Mouse (Mus musculus) megakaryocyte, adult 5-6 weeks (primary cell): Measurements from ENCODE around the gene Rassf8. TPM values are rescaled to one million over a fixed set of nuclear protein-coding genes. Genes with fewer than 3 reads are reported as not detected.
A peak's percentile ranks its signal among the peaks of the same experiment; 100 is the strongest.

Experiments used
- ATAC-seq: 2 replicates; pipeline ENCODE4 v1.8.0; 2016; ENCODE audit warnings: mild to moderate bottlenecking, inconsistent platforms; ENCODE audit not compliant: poor library complexity, severe bottlenecking
- total RNA-seq, 2 experiments: library from RNA; stranded (forward) in 1 of 2; stranded (reverse) in 1 of 2; fragments of 153-499, 151-499 nt in 1 of 2; fragments of 221-1000, 200-1000 nt in 1 of 2; gene quantifications; 2 replicates each; pipeline versions ENCODE4 v1.2.3 to v1.2.4; 2015 to 2017

Rassf8 gene
- total RNA-seq (2015) (13.3 and 16.1 TPM in 2 replicates), total RNA-seq (2017) (20.7 and 26.0 TPM in 2 replicates)

DNA sequence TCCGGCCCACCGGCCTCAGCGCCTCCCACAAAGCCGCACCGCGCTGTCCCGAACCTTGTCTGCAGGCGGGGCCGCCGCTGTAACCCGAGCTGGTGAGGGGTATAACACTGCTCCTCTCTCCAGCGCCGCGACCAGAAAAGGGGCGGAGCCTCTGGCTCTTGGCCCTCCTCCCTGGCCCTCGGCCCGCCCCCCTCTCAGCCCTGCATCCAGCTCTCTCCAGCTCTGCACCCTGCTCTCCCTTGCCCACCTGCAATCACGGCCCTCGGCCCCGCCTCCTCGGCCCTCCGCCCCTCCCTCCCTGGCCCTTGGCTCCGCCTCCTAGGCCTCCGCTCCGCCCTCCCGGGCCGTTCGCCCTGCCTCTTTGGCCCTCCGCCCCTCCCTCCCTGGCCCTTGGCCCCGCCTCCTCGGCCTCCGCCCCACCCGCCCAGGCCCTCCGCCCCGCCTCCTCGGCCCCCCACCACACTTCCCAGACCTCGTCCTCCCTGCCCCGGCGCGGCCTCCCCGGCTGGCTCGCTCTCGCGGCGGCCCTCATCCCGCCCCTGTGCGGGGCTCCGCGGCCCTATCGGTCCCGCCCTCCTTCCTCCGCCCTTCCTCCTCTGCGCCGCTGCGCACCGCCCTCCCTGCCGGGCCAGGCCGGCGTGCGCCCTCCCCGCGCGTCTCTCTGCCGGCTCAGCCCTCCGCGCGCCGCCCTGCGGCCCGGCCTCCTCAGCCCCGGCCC is at the start of gene Rassf8:
TSS of gene Rassf8 (plus strand) at position 617 of the 718 bp plus-strand sequence.
- peak; percentile 81 for ATAC-seq

DNA sequence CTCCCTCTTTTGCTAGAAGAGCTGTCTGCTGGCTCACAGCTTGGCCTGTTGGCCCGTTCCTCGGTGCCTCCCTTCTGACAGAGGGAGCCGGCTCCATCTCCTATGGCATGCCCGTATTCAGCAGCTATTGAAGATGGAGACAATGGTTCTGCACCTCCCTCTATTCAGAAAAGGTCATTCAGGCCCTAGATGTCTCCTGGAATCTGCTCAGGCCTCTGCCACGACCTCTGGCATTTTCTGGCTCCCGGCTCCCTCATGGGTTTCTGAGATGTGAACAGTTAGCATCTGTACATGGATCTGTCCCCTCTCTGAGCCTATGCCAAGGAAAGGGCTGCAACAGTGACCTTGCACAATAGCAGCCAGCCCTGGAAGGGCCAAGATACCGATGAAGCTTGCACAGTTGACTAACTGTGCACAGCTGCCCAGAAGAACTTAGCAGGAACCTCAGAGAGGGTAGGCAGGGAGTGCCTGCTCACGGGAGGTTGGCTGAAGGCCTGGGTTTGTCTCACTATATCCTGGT is 45.5 kb upstream of the Rassf8 start:
- ATAC-seq, result no peak

DNA sequence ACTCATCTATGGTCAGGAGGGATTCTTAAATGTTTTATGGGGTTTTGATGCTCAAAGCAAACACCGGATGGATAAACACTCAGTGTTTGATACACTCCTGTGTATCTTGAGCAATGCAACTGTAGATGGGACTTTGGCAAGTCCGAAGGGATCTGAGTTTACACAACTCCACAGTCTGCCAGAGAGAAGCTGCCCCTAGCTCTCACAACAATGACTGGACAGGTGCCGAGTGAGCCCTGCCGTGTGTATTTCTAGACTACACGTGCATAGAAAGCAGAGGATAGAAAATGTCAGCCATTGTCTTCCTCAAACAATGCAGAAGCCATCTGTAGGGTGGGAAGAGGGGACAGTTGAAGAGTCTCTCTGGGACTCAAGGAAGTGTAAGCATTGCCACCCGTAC is 42.9 kb upstream of the Rassf8 start:
- no peak for ATAC-seq

DNA sequence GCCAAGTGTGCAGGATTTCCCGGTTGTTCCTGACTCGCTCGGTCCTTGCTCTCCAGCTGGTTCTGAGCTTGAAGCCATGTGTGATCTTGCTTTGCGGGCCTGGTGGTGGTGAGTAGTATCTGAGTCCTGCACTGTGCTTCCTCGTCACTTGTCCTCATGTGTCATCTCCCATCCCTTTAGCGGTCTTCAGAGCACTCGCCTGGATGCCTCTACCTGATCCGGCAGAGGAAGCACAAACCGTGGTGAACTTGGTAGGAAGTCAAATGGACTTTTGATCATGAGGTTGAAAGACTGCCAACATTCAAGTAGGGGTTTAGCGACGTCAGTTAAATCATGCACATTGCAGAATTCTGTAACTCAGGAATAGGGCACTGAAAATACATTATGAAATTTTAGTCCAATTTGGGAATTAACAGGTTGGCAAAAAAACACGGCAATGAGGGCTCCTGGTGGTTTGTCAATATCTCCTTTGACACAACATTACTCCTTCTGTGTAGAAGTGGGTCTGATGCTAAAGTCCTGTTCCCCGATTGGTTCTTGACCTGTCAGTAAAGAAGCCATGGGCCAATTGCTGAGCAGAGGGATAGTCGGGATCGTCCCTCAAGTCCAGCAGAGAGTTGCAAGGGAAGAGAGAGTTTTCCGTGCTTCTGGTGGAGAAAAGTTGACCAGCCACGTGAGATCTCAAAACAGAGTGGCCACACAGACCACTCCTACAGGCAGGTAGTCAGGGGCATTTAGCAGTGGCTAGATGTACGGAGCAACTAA is 36.4 kb upstream of the Rassf8 start:
- no peak for ATAC-seq

DNA sequence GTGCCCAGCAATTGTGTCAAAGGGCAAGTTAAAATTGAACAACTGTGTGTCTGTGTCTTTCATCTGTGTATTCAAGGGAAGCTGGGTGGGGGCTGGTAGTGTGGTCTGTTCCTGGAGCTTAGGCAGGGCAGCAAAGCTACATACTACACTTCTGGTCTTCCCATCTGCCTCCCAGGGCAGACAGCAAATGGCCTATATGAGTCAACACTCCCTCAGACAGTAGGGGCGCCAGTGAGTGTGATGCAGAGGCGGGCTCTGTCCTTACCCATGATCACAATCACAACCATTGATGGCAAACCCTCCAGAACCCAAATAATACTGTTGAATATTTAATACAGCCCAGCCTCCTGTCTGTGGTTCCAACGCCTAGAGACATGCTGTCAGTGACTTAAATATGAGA is 35.8 kb upstream of the Rassf8 start:
- no peak for ATAC-seq

DNA sequence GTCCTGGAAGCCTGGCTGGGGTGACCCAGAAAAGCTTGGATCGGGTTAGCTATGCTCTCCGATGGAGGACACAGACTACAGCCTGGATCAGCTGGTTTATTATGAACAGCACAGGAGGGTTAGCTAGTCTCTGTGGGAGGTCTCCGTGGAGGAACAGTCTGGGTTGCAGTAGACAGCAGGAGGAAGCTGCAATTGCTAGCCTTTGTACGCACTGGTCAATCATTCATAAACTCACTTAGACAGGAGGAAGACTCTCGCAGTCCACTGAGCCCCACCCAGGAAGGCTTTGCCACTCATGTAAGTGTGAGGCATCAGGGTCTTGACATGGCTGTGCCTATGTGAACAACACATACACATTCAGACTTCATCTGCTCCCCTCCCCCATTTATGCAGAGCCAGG is 35.2 kb upstream of the Rassf8 start:
- no peak for ATAC-seq

DNA sequence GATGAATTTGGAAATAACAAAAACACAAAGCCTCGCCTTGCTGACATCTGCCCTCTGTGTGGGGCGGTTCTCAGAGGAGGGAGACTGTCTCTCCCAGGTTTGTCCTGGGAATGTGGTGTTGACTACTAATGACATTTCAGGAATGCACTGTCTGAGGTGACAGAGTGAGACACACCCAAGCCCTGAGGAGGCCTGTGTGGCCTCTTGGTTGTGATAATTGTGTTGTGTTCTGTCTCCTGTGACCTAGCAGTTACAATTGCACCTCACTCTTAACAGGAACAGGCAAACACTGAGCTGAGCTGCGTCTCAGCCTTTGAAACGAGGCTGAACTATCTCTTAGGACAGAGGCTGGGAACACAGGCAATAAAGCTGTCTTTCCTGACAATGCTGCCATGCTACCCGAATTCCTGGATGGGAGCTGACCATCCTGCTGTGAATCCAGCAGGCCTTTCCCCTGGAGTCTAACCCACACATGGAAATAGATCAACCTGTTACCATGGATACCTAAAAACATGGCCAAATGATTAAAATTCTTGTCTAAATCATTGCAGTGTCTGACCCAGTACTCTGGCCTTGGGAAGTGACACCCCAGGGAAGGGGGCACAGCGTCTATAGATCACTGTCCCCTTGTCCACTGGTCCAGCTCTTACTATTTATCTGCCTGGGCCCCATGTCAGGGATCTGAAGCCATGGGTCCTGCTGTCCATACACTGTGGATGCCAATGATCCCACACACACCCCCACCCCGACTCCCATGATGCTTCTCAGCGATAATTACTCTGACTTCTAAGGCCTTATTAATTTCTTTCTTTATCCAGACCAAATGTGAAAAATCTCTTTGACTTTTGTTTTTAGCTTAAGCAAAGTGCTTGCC is 33.1 kb upstream of the Rassf8 start:
- ATAC-seq, result no peak

DNA sequence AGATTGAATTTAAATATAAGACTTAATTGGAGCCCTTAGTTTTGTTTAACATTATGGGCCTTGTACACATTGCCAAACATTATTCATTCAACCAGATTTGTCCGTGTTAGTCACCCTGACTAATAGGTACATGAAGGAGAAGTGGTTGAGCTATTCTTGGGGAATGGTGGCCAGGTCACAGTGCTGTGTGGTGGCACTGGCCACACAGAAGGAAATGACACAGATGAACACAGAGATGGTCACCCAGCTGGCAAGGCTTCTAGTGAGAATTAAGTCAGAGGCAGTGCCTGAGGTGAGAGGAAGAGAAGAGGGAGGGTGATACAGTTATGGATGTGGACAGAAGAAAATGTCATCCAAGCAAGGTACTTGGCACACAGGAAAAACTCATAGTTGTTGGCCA is 32.4 kb upstream of the Rassf8 start:
- ATAC-seq, result no peak

DNA sequence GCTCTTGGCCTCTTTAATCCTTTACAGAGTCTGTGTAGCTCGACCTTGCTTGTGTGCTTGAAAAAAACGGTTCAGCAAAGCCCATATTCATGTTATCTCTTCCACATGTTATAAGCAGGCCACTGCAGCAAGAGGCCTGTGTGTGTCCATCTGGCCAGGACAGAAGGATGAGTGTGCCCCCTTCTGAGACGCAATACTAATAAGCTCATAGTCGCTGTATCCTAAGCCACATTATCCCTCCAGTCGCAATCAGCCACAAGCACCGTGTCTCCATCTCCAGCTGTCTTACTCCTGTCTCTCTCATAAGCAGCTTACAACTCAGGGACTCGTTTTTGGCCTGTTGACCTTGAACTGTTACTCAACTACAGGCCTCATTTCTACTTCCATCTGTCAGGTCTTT is 24.0 kb upstream of the Rassf8 start:
- ATAC-seq, result no peak

DNA sequence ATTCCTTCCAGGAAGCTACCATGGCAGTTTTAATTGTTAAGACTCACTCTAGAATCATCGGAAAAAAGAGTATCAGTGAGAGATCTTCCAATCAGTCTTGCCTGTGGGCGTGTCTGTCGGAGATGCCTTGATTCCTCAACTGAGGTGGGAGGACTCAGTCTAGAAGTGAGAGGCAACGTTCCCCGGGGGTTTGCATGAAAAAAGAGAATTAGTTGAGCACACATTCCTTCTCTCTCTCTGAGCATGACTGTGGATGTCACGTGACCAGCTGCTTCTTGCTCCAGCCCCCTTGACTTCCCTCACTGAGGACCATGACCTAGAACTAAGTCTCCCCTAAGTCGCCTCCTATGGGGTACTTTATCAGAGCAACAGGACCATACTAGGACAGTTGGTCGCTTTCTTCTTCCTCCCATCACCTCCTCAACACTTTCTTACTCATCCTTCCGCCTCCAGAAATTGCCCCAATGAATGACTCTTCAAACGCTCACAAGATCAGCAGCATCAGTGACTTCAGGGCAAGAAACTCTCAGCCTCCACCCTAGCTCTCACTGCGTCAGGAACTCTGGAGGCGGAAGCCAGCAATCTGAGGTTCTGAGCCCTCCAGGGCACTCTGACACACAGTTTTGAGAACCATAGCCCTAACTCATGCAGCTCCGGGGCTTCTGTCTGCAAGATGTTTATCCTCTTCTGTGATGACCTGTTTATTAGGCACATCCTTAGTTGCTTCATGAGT is 23.3 kb upstream of the Rassf8 start:
- no peak for ATAC-seq

DNA sequence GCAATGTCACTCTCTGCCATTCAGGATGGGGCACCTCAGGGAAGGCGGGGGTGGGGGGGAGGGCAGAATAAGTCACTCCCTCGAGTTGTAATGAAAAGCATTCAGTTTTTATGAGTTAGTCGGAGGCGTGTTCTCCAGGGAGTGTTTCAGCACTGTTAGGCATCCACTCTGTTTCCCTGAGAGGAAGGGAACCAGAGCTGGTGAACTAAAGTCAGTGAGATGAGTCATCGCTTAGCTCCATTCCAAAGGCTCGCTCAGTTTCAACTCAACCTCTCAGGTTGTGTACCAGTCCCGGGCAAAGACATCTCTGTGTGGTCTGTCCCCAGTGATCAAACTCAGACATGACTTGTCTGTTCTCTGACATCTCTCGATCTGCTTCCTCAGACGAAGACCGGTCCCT is 20.7 kb upstream of the Rassf8 start:
- no peak for ATAC-seq

DNA sequence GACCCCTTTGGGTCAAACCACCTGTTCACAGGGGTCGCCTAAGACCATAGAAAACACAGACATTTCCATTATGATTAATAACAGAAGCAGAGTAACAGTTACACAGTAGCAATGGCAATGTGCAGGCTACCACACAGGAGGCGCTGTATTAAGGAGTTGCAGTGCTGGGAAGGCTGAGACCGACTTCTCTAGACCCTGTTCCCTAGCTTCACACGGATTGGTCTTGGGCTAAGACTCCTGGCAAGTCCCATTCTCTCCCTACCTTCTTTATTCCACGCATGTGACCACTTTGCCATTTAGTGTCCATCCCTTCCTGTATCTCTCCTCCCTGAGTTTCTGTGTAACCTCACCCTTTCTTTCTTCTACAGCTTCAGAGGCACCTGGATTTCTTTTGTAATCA is 19.6 kb upstream of the Rassf8 start:
- no peak for ATAC-seq

DNA sequence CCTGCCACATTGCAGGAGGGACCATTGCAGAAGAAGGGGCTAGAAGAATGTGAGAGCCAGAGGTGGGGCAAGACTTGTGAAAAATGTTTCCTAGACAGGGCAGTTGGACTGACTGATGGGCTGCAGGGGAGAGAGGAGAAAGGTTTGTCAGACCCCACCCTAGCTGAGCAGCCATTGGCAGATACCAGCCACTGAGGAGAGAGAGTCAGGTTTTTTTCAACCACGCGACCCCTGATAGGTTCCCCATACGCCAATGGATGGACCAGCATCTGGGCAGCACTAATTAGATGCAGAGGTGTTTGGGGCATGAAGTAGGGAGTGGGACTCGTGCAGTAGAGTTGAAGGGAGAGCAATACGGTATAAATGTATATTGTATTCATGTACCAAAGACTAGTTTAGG is 13.7 kb upstream of the Rassf8 start:
- ATAC-seq, result no peak

DNA sequence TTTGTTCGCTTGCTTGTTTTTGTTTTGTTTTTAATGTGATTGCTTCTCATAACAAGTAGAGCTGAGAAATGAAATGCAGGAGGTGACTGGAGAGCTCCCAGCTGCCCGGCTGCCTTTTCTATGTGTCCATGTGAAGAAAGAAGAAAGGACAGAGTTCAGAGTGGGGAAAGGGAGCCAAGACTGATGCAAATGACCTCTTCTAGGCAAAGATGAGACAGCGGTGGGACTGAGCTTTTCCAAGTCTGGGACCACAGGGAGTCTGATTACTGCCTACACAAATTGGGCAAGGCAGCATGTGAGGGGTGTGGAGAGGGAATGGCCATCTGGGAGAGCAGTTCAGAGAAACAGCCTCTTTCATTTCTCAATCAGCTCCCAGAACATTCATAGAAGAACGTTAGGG is 13.3 kb upstream of the Rassf8 start:
- ATAC-seq, result no peak

DNA sequence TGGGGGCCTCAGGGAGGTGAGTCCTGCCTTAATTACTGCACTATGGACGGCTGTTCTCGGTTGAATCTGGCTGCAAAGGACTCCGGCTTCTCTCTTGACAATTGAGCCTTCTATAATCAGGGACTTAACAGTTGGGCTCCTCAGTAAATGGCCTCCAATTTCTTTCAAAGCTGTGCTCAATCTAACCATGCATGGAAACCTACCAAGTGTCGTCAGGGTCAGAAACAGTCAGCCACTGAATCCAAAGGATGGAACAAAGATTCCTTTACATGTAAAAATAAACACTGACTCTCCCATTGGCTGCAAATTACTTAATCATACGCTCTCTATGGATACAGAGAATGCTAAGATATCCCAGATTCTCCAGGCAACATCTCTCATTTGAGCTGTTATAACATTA is 12.6 kb upstream of the Rassf8 start:
- ATAC-seq, result no peak

DNA sequence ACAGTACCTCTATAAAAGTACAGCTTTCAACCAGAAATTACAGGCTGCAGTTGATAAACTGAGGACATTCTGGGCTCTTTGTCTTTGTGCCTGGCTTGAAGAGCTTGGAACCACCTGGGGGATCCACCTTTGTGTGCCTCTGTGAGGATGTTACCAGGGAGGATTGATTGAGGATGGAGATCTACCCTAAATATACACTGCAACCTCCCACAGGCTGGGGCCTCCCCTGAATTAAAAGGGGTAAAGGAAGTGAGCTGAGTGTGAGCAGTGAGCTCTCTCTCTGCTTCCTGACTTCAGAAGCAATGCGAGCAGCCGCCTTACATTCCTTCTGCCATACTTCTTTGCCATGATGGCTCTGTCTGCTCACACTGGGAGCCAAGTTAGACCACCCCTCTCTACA is 10.4 kb upstream of the Rassf8 start:
- ATAC-seq, result no peak

DNA sequence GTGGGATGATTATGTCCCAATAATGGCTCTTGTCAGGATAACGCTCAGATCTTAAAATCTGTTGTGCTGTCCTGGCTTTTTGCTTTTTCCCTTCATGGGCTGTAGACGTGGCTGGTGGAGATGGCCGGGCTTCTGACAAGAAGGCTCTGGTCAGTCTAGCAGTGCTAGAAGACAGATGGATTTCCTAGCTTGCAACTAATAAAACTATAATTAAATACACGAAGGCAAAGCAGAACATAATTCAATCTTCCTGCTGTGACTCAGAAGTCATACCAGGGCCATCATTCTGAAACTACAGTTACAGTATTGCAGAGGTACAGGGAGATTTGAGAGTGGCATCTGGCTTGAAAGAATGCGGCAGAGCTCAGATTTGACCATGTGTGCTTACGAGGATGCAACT is 7.3 kb upstream of the Rassf8 start:
- ATAC-seq, result no peak

DNA sequence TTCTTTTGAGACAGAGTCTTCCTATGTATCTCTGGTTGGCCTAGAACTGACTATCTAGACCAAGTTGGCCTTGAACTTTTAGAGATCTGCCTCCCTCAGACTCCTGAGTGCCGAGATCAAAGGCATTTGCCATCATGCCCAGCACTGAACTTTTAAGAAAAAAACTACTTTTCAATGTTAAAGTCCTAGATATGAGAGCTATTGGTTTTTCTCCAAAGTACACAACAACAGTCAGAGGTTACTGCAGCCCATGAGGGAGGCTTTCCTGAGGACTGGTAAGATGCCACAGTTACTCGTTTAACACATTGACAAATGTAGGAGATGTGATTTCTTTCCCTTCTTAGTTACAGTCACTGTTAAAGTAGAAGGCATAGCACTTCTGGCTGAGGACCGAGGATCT is 6.5 kb upstream of the Rassf8 start:
- ATAC-seq, result no peak

DNA sequence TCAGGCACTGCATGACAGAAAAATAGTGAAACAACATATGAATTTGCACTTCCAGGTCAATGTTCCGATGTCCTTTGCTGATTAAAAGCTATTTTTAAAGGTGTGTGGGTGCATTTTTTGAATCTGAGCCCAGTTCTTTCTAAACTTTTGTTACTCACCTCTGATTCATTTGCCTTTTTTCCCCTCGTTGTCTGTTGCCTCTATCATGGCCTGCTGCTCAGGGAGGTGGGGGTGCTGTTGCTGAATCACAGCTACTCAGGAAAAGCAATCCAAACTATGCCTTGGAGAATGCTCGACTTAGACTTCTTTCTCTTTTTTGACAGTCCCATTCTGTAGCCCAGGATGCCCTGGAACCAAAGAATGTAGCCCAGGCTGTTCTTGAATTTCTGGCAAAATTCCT is 1.3 kb upstream of the Rassf8 start:
- ATAC-seq, result no peak

DNA sequence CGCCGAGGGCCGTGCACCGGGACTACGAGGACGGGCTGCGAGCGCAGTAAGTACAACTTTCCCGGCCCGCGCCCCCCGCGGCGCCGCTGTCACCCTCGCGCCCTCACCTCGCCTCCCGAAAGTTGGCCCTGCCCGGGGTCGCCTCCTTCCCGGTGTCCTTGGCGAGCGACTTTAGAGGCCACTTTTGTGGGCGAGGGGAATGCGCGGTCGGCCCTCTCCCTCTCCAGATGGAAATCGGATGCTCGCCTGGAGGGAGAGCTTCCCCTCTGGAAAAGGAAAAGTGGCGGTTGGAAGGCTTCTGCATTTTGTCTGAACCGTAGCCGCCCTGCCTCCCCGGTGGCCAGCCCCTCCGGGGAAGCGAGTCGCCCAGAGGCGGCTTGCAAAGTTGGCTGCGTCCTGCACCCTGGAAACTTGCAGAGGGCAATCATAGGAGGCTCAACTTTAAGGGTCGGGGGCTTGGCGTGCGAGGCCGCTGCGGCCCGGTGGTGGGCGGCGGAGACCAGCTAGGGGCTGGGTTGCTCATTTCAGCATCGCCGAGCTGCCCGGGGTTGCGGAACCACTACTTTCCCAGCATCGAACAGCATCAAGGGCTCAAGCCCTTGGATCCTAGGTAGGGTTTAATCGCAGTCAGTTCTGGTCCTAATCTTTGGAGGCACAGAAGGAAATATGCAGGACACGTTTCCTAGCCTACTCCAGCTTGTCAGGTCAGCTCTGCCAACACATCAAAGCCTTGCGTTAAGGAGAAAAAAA is 548 bp downstream of the Rassf8 start:
- peak; percentile 25 for ATAC-seq
